Mouse (Mus musculus) gastrocnemius, postnatal 14 days (tissue): ENCODE data around the gene Phf24. TPM values are rescaled to one million over a fixed set of nuclear protein-coding genes. Genes with fewer than 3 reads are reported as not detected.
"Not testable (repeated sequence)": the region's sequence is repeated elsewhere in the genome, so short reads cannot be mapped to it uniquely, and the experiment has no call there.

Experiments used
- DNase-seq: peaks from one replicate; pipeline ENCODE4 v3.0.0; 2021; ENCODE audit warnings: mixed read lengths
- intact Hi-C: fragments of 180-260 bp; cut with DNase I; formaldehyde crosslinking; loops from one replicate; pipeline ENCODE4 v1.15.1; 2025; ENCODE audit warnings: low total_unique reads
- total RNA-seq, 2 experiments: library from RNA; stranded (reverse); gene quantifications; 2 replicates each; pipeline ENCODE4 v1.2.3; 2021

Phf24 gene
- total RNA-seq, 2 experiments from 2014 or later: 0.45 to 0.66 TPM

- no peak for DNase-seq
- intact Hi-C loops: loop anchor here (5.0 kb wide), 1 partner anchor 88 kb away; no protein-coding TSS in a partner anchor
Observed at GRCm38 (mm10) chr4:42965039-42965719, 48.7 kb downstream of the Phf24 start.

GRCm38 (mm10) chr4:42969304-42969703 is 52.8 kb downstream of the Phf24 start, which contains the start of gene 1700022I11Rik:
TSS of gene 1700022I11Rik (plus strand) at chr4:42969604.
- intact Hi-C loops: loop anchor here (5.0 kb wide), 1 partner anchor 92 kb away; no protein-coding TSS in a partner anchor
- DNase-seq: no peak

GRCm38 (mm10) chr4:42972952-42973351 is 56.5 kb downstream of the Phf24 start:
- no peak for DNase-seq
- intact Hi-C loops: no loop called here

GRCm38 (mm10) chr4:42973868-42974267 is 57.4 kb downstream of the Phf24 start:
- intact Hi-C loops: no loop called here
- DNase-seq: no peak

- intact Hi-C loops: no loop called here
- no peak for DNase-seq
Observed at GRCm38 (mm10) chr4:42978062-42978461, 61.6 kb downstream of the Phf24 start.

- DNase-seq, intact Hi-C loops: not testable (repeated sequence)
Observed at GRCm38 (mm10) chr4:42980467-42980866, 64.0 kb downstream of the Phf24 start.

GRCm38 (mm10) chr4:42988296-42988695 is 71.8 kb downstream of the Phf24 start:
- DNase-seq: no peak
- intact Hi-C loops: no loop called here

Other genes starting within 250 kb of the Phf24 start
- gene 4930578G10Rik, start 181.1 kb upstream of the Phf24 start, total RNA-seq: not detected
- gene Ccl19, start 160.1 kb upstream of the Phf24 start, total RNA-seq: under 1 TPM in 1 of 2 experiments, not detected in 1; 0.66 TPM
- 1 to 10 TPM; 5.3 to 7.3 TPM for gene Ccl21a, start 142.7 kb upstream of the Phf24 start, total RNA-seq
- not detected for gene Fam205a1, start 62.8 kb upstream of the Phf24 start, total RNA-seq
- not detected for gene Gm12394, start 59.9 kb upstream of the Phf24 start, total RNA-seq
- gene Fam205c, start 42.4 kb upstream of the Phf24 start, total RNA-seq: under 1 TPM; 0.49 to 0.86 TPM
- 100 to 1,000 TPM; 118 to 161 TPM for gene Dnajb5, start 33.2 kb downstream of the Phf24 start, total RNA-seq
- gene 1700022I11Rik, start 52.9 kb downstream of the Phf24 start, total RNA-seq: not detected
- 100 to 1,000 TPM; 260 to 262 TPM for gene Vcp, start 83.8 kb downstream of the Phf24 start, total RNA-seq
- 1 to 10 TPM; 2.2 to 2.6 TPM for gene Fancg, start 93.8 kb downstream of the Phf24 start, total RNA-seq
- 1 to 10 TPM; 5.4 to 6.5 TPM for gene Pigo, start 109.2 kb downstream of the Phf24 start, total RNA-seq
- 10 to 100 TPM; 82.9 to 84.8 TPM for gene Stoml2, start 115.0 kb downstream of the Phf24 start, total RNA-seq
- gene Fam214b, start 129.6 kb downstream of the Phf24 start, total RNA-seq: 10 to 100 TPM; 25.1 to 27.8 TPM
- 1 to 10 TPM; 4.1 to 4.6 TPM for gene Unc13b, start 142.3 kb downstream of the Phf24 start, total RNA-seq